Mouse (Mus musculus) neural tube, embryonic 10.5 days (tissue): ENCODE data around the gene Dok7.
A peak's percentile ranks its signal among the peaks of the same experiment; 100 is the strongest.

Experiments used
- DNase-seq: peaks from one replicate; pipeline ENCODE4 v3.0.0-alpha.2; 2017; ENCODE audit warnings: low spot score; ENCODE audit errors: extremely low spot score

Dok7 gene

GRCm38 (mm10) chr5:35112444-35112843, 55.9 kb downstream of the Dok7 start:
- no peak for DNase-seq

GRCm38 (mm10) chr5:35116002-35116401, 59.4 kb downstream of the Dok7 start:
- no peak for DNase-seq

- no peak for DNase-seq
These were observed 61.1 kb downstream of the Dok7 start for GRCm38 (mm10) chr5:35117633-35118032.

DNA sequence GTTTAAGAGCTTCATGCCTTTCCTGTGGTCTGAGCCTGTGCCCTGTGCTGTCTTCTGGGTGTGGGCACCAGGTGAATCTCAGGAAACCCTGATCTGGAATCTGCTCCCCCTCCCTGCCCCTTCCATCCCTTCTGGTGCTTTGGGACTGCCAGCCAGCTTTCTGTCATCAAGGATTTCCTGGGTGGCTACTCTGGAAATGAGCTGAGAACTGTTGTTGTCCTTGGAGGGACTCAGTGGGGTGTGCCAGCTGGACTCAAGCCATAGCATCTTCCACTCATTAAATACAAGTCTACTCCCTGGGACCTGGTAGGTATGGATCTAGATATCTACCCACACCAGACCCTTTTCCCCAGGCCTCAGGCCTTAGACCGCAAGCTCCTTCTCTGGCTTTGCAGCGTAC, 61.9 kb downstream of the Dok7 start:
- no peak for DNase-seq

GRCm38 (mm10) chr5:35120024-35120423, 63.5 kb downstream of the Dok7 start:
- no peak for DNase-seq

DNA sequence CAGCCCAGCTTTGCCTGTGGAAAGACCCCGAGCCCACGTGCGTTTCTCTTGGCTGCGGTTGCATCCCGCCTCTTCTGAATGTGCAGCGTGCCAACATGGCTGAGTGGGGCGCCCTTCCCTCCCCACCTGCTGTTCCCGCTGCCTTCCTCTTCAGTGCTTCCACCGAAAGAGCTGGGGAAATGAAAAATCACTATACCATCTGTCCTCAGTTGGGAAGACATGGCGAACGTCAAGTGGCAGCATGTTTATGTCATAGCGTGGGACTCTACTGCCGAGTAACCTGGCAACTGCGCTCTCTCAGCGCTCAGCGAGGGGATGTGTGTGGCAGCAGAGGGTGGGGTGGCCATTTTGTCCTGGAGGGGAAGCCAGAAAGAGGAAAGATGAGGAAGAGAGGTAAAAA, 72.6 kb downstream of the Dok7 start:
- no peak for DNase-seq

DNA sequence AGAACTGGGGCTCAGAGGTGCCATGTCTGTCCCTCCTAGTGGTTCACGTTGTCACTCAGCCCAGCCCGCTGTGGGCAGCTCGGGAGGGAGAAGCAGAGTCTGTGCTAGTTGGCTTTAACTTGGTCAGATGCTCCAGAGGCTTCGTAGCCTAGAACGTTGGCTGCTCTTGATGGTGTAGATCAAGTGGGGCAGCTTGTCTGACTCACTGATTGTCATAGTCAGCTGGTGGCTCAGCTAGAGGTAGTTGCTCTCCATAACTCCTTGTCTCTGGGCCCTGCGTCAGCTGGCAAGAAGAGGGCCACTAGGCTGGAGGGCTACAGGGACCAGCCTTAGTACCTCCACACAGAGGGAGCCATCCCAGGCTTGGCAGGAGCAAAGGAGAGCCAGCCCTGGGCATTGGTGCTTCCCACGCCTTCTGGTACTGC, 73.2 kb downstream of the Dok7 start:
- no peak for DNase-seq

DNA sequence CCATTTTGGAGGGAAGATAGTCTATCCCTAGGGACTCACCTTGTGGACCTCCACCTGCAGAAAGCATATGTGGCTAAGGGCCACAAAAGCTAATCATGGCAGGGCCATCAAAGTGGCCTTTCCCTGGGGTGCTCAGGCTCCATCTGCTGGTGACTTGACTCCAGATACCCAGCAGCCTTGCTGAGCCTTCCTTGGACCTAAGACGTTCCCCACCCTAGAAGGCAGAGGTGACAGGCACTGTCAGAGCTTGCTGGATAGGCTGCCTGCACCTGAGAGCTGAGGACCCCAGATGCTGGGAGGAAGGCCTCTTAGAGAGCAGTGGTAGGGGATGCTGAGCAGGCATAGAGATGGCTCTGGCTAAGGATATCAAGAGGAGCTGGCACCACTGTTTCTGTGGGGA, 74.7 kb downstream of the Dok7 start:
- DNase-seq: no peak

DNA sequence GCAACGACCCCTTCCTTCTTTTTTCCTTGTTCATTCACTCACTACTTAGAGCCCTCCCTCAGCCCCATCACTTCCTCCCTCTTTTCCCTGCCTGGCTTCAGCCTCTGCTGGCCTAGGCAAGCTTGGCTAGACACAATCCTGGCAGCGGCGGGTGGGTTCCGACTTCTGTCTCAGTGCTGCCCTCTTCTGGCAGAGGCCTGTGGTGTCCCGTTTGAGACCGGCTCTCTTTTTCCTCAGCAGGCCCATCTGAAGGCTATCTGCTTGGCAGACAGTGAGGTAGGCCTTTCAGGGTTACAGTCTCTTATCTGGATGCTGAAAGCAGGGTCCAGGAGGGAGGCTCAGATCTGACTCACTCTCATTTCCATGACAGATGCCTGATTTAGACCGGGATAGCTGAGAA, 75.2 kb downstream of the Dok7 start:
- peak; percentile 91 for DNase-seq

DNA sequence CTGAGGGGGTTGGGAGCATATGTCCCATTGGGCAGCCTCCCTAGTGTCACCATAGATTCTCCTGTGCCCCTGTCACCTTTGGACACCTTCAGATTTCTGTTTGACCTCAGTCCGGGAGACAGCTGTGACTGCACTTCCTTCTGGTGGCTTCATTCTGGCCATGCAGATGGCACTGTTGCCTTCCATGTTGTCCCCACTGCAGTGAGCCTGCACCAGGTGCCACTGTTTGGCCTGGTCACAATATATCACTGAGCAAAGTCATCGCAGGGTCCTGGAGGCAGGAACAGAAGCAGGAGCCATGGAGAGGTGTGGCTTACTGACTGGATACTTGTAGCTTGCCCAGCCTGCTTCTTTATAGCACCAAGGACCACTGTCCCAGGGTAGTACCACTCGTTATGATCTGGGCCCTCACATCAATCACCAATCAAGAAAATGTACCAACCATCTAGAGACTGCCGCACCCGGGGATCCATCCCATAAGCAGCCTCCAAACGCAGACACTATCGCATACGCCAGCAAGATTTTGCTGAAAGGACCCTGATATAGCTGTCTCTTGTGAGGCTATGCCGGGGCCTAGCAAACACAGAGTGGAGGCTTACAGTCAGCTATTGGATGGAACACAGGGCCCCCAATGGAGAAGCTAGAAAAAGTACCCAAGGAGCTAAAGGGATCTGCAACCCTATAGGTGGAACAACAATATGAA, 75.9 kb downstream of the Dok7 start:
- no peak for DNase-seq

DNA sequence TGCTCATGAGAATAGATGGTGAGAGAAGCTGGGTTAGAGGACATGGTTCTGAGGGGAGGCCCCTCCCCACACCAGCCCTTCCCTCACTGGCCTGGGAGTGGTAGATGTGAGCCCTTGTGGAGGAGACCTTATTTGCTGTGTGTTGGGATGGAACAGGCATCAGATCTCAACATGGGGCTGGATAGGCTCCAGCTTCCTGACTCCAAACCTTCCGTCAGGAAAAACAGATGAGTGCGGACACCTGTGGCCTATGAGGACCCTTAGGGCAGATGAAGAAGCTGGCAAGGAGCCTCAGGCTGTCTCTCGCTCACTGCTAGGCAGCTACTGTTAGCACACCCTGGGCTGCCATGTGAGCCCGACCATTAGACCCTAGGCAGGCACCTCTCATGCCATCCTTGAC, 76.9 kb downstream of the Dok7 start:
- DNase-seq: no peak

DNA sequence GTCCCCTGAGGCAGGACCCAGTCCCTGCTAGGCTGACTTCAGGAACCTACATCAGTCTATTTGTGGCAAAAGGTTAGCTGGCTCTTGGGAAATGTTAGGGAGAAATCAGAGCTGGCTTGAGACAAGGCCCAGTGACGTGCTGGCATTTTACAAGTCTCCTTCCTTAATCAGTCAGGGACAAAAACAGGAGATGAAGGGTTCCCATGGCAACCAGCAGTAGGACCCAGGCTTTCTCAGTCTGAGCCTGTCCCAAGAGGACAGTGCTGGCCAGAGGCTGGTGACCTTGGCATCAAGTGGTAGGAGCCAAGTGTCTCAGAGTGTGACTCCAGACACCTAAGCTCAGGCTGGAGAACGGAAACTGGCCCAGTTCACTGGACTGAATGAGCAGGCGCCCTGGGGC, 77.7 kb downstream of the Dok7 start:
- DNase-seq: no peak

GRCm38 (mm10) chr5:35135903-35136302, 79.3 kb downstream of the Dok7 start:
- DNase-seq: no peak
